Mouse (Mus musculus): ENCODE measurements around the gene Gm42420.

GRCm38 (mm10) chr6:39604565-39604964, 19.0 kb downstream of the Gm42420 start:
- no peak for TF ChIP-seq POLR2A (IDR thresholded peaks at IDR 0.05; ENCODE audit: insufficient read length, low read depth)
- no peak for TF ChIP-seq MAX (IDR thresholded peaks at IDR 0.05; ENCODE audit: low read depth)
